Mouse (Mus musculus) embryo, embryonic 9.5 days (tissue): ENCODE results near the gene Fat3.
A peak's percentile ranks its signal among the peaks of the same experiment; 100 is the strongest.

Source experiments
- DNase-seq: peaks from one replicate; pipeline ENCODE4 v3.0.0-alpha.2; 2017; ENCODE audit errors: extremely low spot score

The Fat3 gene

GRCm38 (mm10) chr9:16256577-16257207 is 244.4 kb downstream of the Fat3 start:
- DNase-seq: no peak

GRCm38 (mm10) chr9:16246741-16247140 is 254.3 kb downstream of the Fat3 start:
- no peak for DNase-seq

GRCm38 (mm10) chr9:16231575-16231974 is 269.5 kb downstream of the Fat3 start:
- peak; percentile 26 for DNase-seq

GRCm38 (mm10) chr9:16228919-16229318 is 272.2 kb downstream of the Fat3 start:
- DNase-seq: no peak

GRCm38 (mm10) chr9:16227398-16227797 is 273.7 kb downstream of the Fat3 start:
- DNase-seq: no peak

- DNase-seq: no peak
Measured at GRCm38 (mm10) chr9:16226545-16226944, 274.5 kb downstream of the Fat3 start.

- DNase-seq: no peak
Measured at GRCm38 (mm10) chr9:16221885-16222284, 279.2 kb downstream of the Fat3 start.

GRCm38 (mm10) chr9:16216235-16216634 is 284.9 kb downstream of the Fat3 start:
- DNase-seq: no peak

GRCm38 (mm10) chr9:16214731-16215681 is 286.1 kb downstream of the Fat3 start:
- DNase-seq: peak; percentile 62

GRCm38 (mm10) chr9:16213324-16213723 is 287.8 kb downstream of the Fat3 start:
- DNase-seq: no peak

GRCm38 (mm10) chr9:16212628-16213027 is 288.5 kb downstream of the Fat3 start:
- no peak for DNase-seq

GRCm38 (mm10) chr9:16212163-16212562 is 288.9 kb downstream of the Fat3 start:
- no peak for DNase-seq

- no peak for DNase-seq
Measured at GRCm38 (mm10) chr9:16211468-16211867, 289.6 kb downstream of the Fat3 start.

GRCm38 (mm10) chr9:16202296-16202695 is 298.8 kb downstream of the Fat3 start:
- no peak for DNase-seq

GRCm38 (mm10) chr9:16200948-16201347 is 300.1 kb downstream of the Fat3 start:
- no peak for DNase-seq

- no peak for DNase-seq
Measured at GRCm38 (mm10) chr9:16186461-16186860, 314.6 kb downstream of the Fat3 start.

- DNase-seq: no peak
Measured at GRCm38 (mm10) chr9:16169238-16169637, 331.8 kb downstream of the Fat3 start.

- no peak for DNase-seq
Measured at GRCm38 (mm10) chr9:16168051-16168450, 333.0 kb downstream of the Fat3 start.

GRCm38 (mm10) chr9:16159366-16159765 is 341.7 kb downstream of the Fat3 start:
- no peak for DNase-seq

- DNase-seq: peak; percentile 61
Measured at GRCm38 (mm10) chr9:16153580-16153930, 347.5 kb downstream of the Fat3 start.

GRCm38 (mm10) chr9:16152756-16153579 is 348.1 kb downstream of the Fat3 start:
- DNase-seq: no peak

GRCm38 (mm10) chr9:16150046-16150445 is 351.0 kb downstream of the Fat3 start:
- no peak for DNase-seq
